Mouse (Mus musculus) layer of hippocampus, adult 8-10 months (tissue): Measurements from ENCODE around the gene Gm5458. TPM values are rescaled to one million over a fixed set of nuclear protein-coding genes. Genes with fewer than 3 reads are reported as not detected.
"Not testable (repeated sequence)": the region's sequence is repeated elsewhere in the genome, so short reads cannot be mapped to it uniquely, and the experiment has no call there.

Source experiments
- DNase-seq, 2 experiments: peaks; one replicate each; pipeline ENCODE4 v3.0.0; 2022; ENCODE audit warnings: low spot score in 2 of 2
- total RNA-seq, 4 experiments: library from RNA; stranded (reverse); gene quantifications; 2 replicates each; pipeline ENCODE4 v1.2.4; 2022

Gene Gm5458
- total RNA-seq, result not detected

- not testable (repeated sequence) for DNase-seq
Measured at GRCm38 (mm10) chr14:19602481-19602880, at the start of gene Gm5458. Gm5458 (minus strand) TSS chr14:19602581.

- DNase-seq, result no peak
Measured at GRCm38 (mm10) chr14:19646232-19646631, 43.9 kb upstream of the Gm5458 start.

- peak in 1 of 2 experiments; percentile 5 for DNase-seq
Measured at GRCm38 (mm10) chr14:19584804-19585667, 17.3 kb downstream of the Gm5458 start, which contains the start of gene Gm2237. Gm2237 (minus strand) TSS chr14:19585135.

GRCm38 (mm10) chr14:19549863-19550262, 52.5 kb downstream of the Gm5458 start, which contains the start of gene Gm2244:
Gm2244 (minus strand) TSS chr14:19549963.
- DNase-seq, result not testable (repeated sequence)

Other genes with a start within 250 kb of the Gm5458 start
- not detected for gene Gm21738, start 183.7 kb downstream of the Gm5458 start, total RNA-seq
- gene Gm2244, start 52.6 kb downstream of the Gm5458 start, total RNA-seq, result not detected
- 1 to 10 TPM; 2.6 to 6.8 (median 5.2) TPM for gene Gm2237, start 17.4 kb downstream of the Gm5458 start, total RNA-seq
- gene Nid2, start 148.7 kb upstream of the Gm5458 start, total RNA-seq, result 1 to 10 TPM; 2.6 to 5.2 (median 3.4) TPM
- 10 to 100 TPM; 50.4 to 57.2 (median 54.8) TPM for gene Rtraf, start 221.2 kb upstream of the Gm5458 start, total RNA-seq